Mouse (Mus musculus) bone marrow macrophage, adult 2 months (primary cell): ENCODE data around the gene Brat1. TPM values are rescaled to one million over a fixed set of nuclear protein-coding genes. Genes with fewer than 3 reads are reported as not detected.

Source experiments
- H3K27ac ChIP-seq: 2 replicates; pipeline ENCODE4 v1.5.1; 2012; ENCODE audit warnings: low read depth, low read length; ENCODE audit not compliant: insufficient read depth
- H3K4me1 ChIP-seq: 2 replicates; pipeline ENCODE4 v1.6.1; 2012; ENCODE audit warnings: low read length; ENCODE audit not compliant: control insufficient read depth, insufficient read depth
- H3K4me3 ChIP-seq: 2 replicates; pipeline ENCODE4 v1.5.1; 2012; ENCODE audit warnings: mild to moderate bottlenecking, low read length, moderate library complexity; ENCODE audit not compliant: insufficient read depth
- CTCF ChIP-seq: IDR thresholded peaks from 2 replicates; pipeline ENCODE4 v1.5.1; 2012; ENCODE audit warnings: low read depth, mild to moderate bottlenecking, low read length, moderate library complexity
- POLR2A ChIP-seq: IDR thresholded peaks from 2 replicates; pipeline ENCODE4 v1.6.1; 2012; ENCODE audit warnings: mild to moderate bottlenecking, low read depth, low read length, borderline replicate concordance
- polyA plus RNA-seq: library from polyadenylated mRNA; stranded (reverse); fragments of >200 nt; gene quantifications from 2 replicates; pipeline ENCODE4 v1.2.4, GENCODE M21; 2012; ENCODE audit not compliant: missing spikeins, insufficient read depth, insufficient read length

Gene Brat1
- polyA plus RNA-seq, 1 experiment: 13.5 TPM

DNA sequence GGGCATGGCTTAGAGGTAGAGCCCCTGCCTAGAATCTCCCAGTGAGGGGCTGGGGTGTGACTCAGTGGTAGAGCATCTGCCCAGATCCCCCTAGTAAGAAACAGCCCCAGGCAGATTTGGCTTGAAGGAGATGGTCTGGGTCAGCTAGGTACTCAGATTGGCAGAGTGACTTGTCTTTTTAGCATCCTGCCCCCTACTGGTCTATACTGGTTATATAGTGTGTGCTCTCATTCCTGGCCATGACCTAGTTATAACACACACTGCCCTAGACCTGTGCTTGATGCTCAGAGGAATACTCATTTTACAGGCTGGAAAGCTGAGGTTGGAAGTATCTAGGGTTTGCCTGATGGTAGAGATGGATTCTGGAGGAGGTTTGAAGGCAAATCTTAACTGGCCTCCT is 37.1 kb downstream of the Brat1 start:
- H3K4me3 ChIP-seq: no peak overlapping the region
- no peak overlapping the region for H3K27ac ChIP-seq
- H3K4me1 ChIP-seq: peaks cover 25% of the 10 kb centered on the region
- TF ChIP-seq POLR2A (no peak), CTCF (no peak)

DNA sequence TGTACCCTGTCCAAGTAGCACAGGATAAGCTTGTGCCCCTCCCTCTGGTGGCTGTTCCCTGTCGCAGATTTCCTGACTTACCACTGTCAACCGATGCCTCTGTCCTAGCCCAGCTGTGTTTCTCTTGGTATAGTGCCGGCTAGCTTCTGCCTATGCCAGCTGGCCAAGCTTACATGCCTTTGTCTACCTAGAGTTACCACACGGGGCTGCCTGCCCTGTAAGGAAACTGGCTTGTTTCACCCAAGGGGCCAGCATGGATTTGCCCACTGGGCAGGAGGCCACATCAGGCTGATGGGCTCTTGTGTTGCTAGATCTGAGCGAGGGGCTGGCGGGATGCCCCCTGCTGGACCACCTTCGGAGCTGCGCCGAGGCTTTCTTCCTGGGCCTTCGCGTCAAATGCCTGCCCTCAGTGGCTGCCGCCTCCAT is 38.9 kb downstream of the Brat1 start:
- no peak for TF ChIP-seq POLR2A
- TF ChIP-seq CTCF: no peak
- Histone ChIP-seq H3K27ac (no peak overlapping the region), H3K4me1 (peaks cover 13% of the 10 kb centered on the region), H3K4me3 (no peak overlapping the region)

DNA sequence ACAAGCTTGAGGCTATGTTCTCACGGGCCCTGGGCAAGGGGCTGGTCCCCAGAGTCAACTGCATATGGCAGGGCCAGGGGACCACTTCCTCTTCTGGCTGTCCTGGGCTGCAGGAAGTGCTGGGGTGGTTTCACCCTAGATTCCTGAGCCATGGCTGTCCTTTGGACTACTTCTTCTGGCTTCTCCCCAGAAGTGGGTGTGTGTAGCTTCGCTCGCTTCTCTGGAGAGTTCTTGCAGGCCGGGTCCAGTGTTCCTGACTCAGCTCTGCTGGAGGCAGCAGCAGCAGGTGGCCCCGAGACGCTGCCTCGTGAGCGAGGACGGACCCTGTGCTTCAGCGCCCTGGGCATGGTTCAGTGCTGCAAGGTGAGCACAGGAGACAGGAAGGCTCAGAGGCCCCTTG is 43.6 kb downstream of the Brat1 start:
- peak overlapping the region; percentile 39; the same call in 1 of the 2 replicates for H3K27ac ChIP-seq
- TF ChIP-seq POLR2A (no peak), CTCF (no peak)
- H3K4me1 ChIP-seq: peaks cover 13% of the 10 kb centered on the region
- no peak overlapping the region for H3K4me3 ChIP-seq

DNA sequence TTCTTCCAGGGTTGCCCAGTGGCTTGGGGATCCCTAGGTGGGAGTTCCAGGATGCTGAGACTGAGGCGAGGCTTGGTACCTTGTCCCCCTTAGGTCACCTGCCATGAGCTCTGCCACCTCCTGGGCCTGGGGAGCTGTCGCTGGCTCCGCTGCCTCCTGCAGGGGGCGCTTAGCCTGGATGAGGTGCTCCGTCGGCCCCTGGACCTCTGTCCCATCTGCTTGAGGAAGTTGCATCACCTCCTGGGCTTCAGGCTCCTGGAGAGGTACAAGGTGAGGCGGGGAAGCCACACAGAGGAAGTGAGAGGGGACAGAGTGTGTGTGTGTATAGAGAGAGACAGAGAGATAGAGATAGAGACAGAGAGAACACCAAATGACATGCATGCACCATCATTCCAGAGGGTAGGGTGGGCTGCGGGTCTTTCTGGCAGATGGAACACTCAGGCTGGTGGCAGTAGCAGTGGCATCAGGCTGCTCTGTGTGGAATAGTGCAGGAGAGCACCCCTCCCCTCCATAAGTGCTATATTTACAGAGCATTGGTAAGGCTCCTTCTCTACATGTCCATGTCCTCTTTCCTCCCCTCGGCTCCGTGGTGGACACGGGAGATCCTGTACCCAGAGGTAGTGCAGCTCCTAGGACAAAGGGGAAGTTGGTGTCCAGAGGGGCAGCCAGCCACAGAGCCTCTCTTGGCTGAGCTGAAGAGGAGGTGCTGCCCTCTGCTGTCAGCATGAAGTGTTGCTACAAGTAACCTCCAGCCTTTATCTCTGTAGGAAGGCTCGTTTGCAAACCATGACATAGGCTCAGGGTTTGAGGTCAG is 44.5 kb downstream of the Brat1 start:
- TF ChIP-seq POLR2A (no peak), CTCF (peak; percentile 31)
- Histone ChIP-seq H3K4me1 (peaks cover 13% of the 10 kb centered on the region), H3K27ac (no peak overlapping the region), H3K4me3 (peak overlapping the region; percentile 22; the same call in 1 of the 2 replicates)

DNA sequence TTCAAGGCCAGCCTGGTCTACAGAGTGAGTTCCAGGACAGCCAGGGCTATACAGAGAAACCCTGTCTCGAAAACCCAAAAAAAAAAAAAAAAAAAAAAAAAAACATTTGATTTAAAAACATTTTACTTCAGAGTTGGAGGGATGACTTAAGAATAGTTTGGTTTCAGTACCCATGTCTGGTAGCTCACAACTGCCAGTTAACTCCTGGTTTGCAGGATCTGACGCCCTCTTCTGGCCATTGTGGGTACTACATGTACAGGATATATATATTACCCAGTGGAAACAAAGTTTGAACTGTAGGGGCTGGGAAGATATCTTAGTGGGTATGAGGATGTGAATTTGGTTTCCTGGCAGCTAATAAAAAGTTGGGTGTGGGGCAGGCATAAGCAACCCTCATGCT is 46.1 kb downstream of the Brat1 start:
- no peak overlapping the region for H3K4me3 ChIP-seq
- no peak for TF ChIP-seq POLR2A
- no peak for TF ChIP-seq CTCF
- H3K4me1 ChIP-seq: peaks cover 13% of the 10 kb centered on the region
- H3K27ac ChIP-seq: no peak overlapping the region

DNA sequence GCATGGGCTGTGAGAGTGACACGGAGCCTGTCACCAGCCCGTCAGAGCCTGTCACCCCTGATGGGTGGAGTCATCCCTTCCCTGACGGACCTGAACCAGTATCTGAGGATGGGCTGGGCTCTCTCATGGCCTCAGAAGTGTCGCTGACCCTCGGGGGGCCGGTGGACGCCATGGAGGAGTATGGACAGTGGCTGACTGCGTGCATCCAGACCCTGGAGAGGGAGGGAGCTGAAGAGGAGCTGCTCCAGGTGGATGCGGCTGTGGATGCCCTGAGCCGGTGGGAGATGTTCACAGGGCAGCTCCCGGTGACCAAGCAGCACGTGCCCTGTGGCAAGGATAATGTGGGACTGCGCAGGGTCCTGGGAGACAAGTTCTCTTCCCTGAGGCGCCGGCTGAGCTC is 47.2 kb downstream of the Brat1 start:
- Histone ChIP-seq H3K4me3 (no peak overlapping the region), H3K27ac (no peak overlapping the region), H3K4me1 (peaks cover 13% of the 10 kb centered on the region)
- no peak for TF ChIP-seq CTCF
- no peak for TF ChIP-seq POLR2A

DNA sequence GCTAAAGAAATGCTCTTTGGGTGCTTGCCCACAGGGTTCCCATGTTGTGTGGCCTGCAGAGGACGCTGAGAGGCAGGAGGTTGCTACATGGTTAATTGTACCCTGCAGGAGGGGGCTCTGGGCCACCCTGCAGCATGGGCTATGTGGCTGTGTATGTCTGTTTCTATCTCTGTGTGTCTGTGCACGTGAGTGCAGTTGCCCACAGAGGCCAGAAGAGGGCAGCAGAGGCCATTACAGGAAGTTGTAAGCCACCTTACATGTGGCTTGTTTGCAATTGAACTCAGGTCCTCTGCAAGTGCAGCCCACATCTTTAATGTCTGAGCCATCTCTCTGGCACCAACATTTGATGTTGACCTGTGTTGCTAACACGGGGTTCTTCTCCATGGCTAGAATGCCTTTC is 47.8 kb downstream of the Brat1 start:
- H3K4me3 ChIP-seq: no peak overlapping the region
- H3K27ac ChIP-seq: no peak overlapping the region
- no peak for TF ChIP-seq POLR2A
- peak; percentile 34; the same call in 1 of the 2 replicates for TF ChIP-seq CTCF
- H3K4me1 ChIP-seq: peaks cover 13% of the 10 kb centered on the region

DNA sequence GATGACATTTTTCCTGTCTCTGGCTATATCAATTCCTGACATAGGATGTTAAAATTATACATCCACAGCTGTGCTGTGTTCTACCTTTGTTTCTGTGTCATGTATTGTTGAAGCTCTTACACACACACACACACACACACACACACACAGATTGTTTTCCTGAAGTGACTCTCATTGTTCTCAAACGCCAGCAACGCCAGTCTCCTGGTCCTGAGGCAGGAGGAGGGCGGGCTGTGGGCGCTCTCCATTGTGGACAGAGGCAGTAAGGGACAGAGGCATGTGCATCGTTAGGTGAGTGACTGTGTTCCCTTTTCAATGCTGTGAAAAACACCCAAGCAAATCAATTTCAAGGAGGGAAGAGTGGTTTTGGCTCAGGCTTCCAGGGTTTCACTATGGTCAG is 48.4 kb downstream of the Brat1 start:
- Histone ChIP-seq H3K4me1 (peaks cover 13% of the 10 kb centered on the region), H3K27ac (no peak overlapping the region), H3K4me3 (no peak overlapping the region)
- no peak for TF ChIP-seq CTCF
- no peak for TF ChIP-seq POLR2A

DNA sequence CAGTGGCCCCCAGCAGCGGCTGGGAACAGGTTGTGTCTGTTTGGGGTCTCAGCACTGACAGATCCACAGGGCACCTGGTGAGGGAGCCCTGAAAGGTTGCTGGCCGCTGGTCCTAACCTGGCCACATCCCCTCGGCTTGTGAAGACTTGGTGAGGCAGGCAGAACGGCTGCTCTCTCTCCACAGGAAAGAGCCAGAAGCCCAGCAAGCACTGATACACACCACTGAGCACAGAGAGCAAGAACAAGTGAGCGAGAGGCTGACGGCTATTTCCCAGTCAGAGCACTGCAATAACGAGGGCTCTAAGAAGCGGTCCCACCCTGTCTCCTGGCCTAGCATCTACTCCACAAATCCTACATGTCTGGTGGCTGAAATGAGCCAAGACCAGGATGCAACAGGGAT is 54.1 kb downstream of the Brat1 start:
- peaks cover 21% of the 10 kb centered on the region for H3K4me1 ChIP-seq
- H3K27ac ChIP-seq: no peak overlapping the region
- H3K4me3 ChIP-seq: no peak overlapping the region
- TF ChIP-seq POLR2A (no peak), CTCF (no peak)

DNA sequence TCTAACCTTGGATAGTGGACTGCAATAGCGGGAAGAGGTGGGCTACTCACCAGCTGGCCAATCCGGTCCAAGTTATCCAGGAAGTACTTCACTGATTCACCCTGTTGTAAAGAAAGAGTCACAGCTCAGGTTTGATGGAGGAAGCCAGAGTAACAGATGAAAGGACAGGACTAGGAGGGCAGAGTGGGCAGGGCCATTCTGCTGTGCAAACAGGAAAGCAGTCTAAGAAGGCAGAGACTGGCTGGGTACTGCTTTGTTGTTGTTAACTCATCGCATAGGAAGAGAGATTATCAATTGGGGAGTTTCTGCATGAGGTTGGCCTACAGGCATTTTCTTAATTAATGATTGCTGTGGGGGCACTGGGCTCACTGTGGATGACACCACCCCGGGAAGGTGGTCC is 57.7 kb downstream of the Brat1 start:
- Histone ChIP-seq H3K4me3 (no peak overlapping the region), H3K4me1 (peaks cover 55% of the 10 kb centered on the region), H3K27ac (peak overlapping the region; percentile 98)
- no peak for TF ChIP-seq CTCF
- TF ChIP-seq POLR2A: no peak

DNA sequence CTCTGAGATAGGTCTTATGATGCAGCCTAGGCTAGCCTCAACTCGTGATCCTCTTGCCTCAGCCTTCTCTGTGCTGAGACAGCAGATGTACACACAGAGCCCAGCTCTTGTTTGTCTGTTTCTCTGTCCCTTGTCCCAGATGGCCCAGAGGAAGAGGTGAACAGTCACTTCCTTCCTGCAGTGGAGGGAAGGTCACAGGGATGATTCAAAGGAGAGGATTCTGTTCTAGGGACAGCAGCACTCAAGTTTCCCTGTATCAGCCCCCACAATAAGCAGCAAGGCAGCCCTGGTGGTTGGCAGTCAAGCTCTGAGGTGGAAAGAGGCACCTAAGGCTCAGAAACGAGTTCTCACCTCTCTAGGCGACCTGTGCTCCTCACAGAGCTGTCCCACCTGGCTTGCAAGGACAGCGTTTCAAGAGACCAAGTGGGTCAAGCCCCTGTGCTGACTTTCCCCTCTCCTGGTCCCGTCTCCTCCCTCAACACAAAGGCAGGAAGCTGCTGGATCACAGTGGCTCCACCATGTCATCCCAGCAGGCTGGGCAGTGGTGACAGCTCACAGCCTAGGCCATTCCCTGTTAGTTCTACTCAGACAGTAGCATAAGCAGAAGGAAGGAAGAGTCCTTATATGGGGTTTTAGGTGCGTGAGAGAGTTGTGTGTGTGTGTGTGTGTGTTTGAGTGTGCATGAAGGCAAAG is 60.3 kb downstream of the Brat1 start:
- H3K27ac ChIP-seq: peak overlapping the region; percentile 98
- H3K4me3 ChIP-seq: peak overlapping the region; percentile 5; the same call in 1 of the 2 replicates
- H3K4me1 ChIP-seq: peaks cover 78% of the 10 kb centered on the region
- TF ChIP-seq CTCF (no peak), POLR2A (0 out of 2 replicates have a peak, but pooled peaks have one; percentile 43)
